In the genomic region with DNA sequence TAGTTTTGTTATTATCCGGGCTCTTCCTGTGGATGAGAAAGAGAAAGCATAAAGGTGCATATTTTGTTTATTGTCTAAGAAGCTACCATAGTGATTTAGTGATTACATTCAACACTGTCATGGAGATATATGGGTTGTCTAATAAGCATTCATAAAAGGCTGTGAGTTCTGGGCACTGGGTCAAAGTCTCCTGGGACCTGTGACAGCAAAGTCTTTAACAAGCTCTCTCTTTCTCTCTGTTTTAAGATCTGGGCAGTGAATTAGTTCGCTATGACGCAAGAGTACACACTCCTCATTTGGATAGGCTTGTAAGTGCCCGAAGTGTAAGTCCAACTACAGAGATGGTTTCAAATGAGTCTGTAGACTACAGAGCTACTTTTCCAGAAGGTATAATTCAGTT, we compare ENCODE assay signal across 20 mouse cellular contexts.
DNase-seq lines count a peak whose midpoint lies in the region; ATAC-seq and TF ChIP-seq lines count a peak whose summit lies in the region.
"Had no signal": no experiment of that assay in that cellular context is flagged by ENCODE, and none has a peak within 500 bp of the region (broad histone marks: within the 10 kb centered on the region; RNA-seq: fewer than 3 reads in every experiment).

No protein-coding gene starts in this region.

- H3K9me3 ChIP-seq in kidney, embryonic 15.5 days (replicated peaks): no peaks in the 10 kb centered on the region
- no peaks in the 10 kb centered on the region for H3K9me3 ChIP-seq in heart, embryonic 10.5 days
- H3K9me3 ChIP-seq: forebrain, embryonic 15.5 days; heart, embryonic 13.5 days; limb, embryonic 12.5 days; liver, embryonic 15.5 days; midbrain, embryonic 13.5 days had no signal

- no peak for ATAC-seq in kidney, embryonic 15.5 days (replicated peaks; ENCODE audit: low FRiP score)
- ATAC-seq: forebrain, embryonic 15.5 days; midbrain, embryonic 13.5 days had no signal

- TF ChIP-seq POLR2A in kidney, adult 2 months (IDR thresholded peaks at IDR 0.05; ENCODE audit: low read depth, low read length): no peak
- TF ChIP-seq POLR2A in brain, embryonic 14.5 days (IDR thresholded peaks at IDR 0.05; ENCODE audit: borderline replicate concordance, extremely low read depth, insufficient read depth, insufficient read length, poor library complexity, severe bottlenecking): no peak

- peaks cover 12% of the 10 kb centered on the region for H3K4me1 ChIP-seq in kidney, adult 2 months (ENCODE audit: control insufficient read depth, insufficient read depth, low read length)
- peaks cover 14% of the 10 kb centered on the region for H3K4me1 ChIP-seq in kidney, embryonic 15.5 days
- H3K4me1 ChIP-seq in heart, embryonic 10.5 days: peaks cover 17% of the 10 kb centered on the region
- H3K4me1 ChIP-seq: forebrain, embryonic 15.5 days; liver, embryonic 15.5 days had no signal

- no peak overlapping the region for H3K9ac ChIP-seq in kidney, embryonic 15.5 days
- H3K9ac ChIP-seq: forebrain, embryonic 15.5 days; heart, embryonic 13.5 days; limb, embryonic 12.5 days; liver, embryonic 15.5 days; midbrain, embryonic 13.5 days had no signal

- no peak for TF ChIP-seq CTCF in kidney, adult 2 months (conservative IDR thresholded peaks at IDR 0.05; ENCODE audit: insufficient read depth, insufficient read length, low read depth, low read length)
- TF ChIP-seq CTCF in brain, embryonic 14.5 days (IDR thresholded peaks at IDR 0.05; ENCODE audit: borderline replicate concordance, extremely low read depth, insufficient read depth, insufficient read length): no peak

- no peak overlapping the region for H3K4me2 ChIP-seq in kidney, embryonic 15.5 days
- H3K4me2 ChIP-seq: forebrain, embryonic 15.5 days; heart, embryonic 13.5 days; limb, embryonic 12.5 days; liver, embryonic 15.5 days; midbrain, embryonic 13.5 days had no signal

- peaks cover 3% of the 10 kb centered on the region for H3K36me3 ChIP-seq in kidney, adult 2 months (ENCODE audit: control insufficient read depth, insufficient read depth, low read length)
- H3K36me3 ChIP-seq in kidney, embryonic 15.5 days: peaks cover 8% of the 10 kb centered on the region; the same call in 1 of the 2 replicates
- no peaks in the 10 kb centered on the region for H3K36me3 ChIP-seq in heart, embryonic 10.5 days
- H3K36me3 ChIP-seq: forebrain, embryonic 15.5 days; heart, embryonic 13.5 days; limb, embryonic 12.5 days; liver, embryonic 15.5 days; midbrain, embryonic 13.5 days had no signal

- peak; percentile 21 for DNase-seq in kidney, adult 2 months
- peak; percentile 33 for DNase-seq in lung, postnatal 25 days (ENCODE audit: low spot score)
- DNase-seq in lung, postnatal 14 days: no peak
- peak; percentile 65 for DNase-seq in brain, embryonic 14.5 days (ENCODE audit: low read depth)
- DNase-seq in skeletal muscle tissue, adult 2 months (ENCODE audit: low read depth, low spot score): peak; percentile 18
- DNase-seq in heart, embryonic 10.5 days (ENCODE audit: low spot score): no peak
- DNase-seq: adrenal gland, adult 8-10 months; cerebellum, adult 11 months; cerebellum, postnatal 25 days; heart, postnatal 4 days; kidney, adult 18-20 months; retina, postnatal 1 day; thymus, adult 18-20 months had no signal

- no peak overlapping the region for H3K27ac ChIP-seq in kidney, adult 2 months (ENCODE audit: insufficient read depth, low read depth, low read length)
- no peak overlapping the region for H3K27ac ChIP-seq in kidney, embryonic 15.5 days
- H3K27ac ChIP-seq in heart, embryonic 10.5 days: no peak overlapping the region
- H3K27ac ChIP-seq: forebrain, embryonic 15.5 days; heart, embryonic 13.5 days; left cerebral cortex, adult 2 months; limb, embryonic 12.5 days; liver, embryonic 15.5 days; midbrain, embryonic 13.5 days had no signal

- H3K27me3 ChIP-seq in kidney, adult 2 months (replicated peaks; ENCODE audit: control insufficient read depth, insufficient read depth, low read length): no peaks in the 10 kb centered on the region
- H3K27me3 ChIP-seq in kidney, embryonic 15.5 days: no peaks in the 10 kb centered on the region
- no peaks in the 10 kb centered on the region for H3K27me3 ChIP-seq in heart, embryonic 10.5 days (ENCODE audit: insufficient read depth, poor library complexity, severe bottlenecking)
- H3K27me3 ChIP-seq: forebrain, embryonic 15.5 days; heart, embryonic 13.5 days; limb, embryonic 12.5 days; liver, embryonic 15.5 days; midbrain, embryonic 13.5 days had no signal

- 72% methylated on average over 4 of the region's 4 CpGs for WGBS in kidney, adult 2 months
- WGBS in kidney, embryonic 15.5 days: 73% methylated on average over 4 of the region's 4 CpGs
- WGBS in heart, embryonic 10.5 days: 88% methylated on average over 4 of the region's 4 CpGs

- H3K4me3 ChIP-seq in kidney, adult 2 months (ENCODE audit: insufficient read depth, low read depth, low read length): no peak overlapping the region
- H3K4me3 ChIP-seq in kidney, embryonic 15.5 days (replicated peaks): no peak overlapping the region
- H3K4me3 ChIP-seq in heart, embryonic 10.5 days: no peak overlapping the region
- H3K4me3 ChIP-seq: forebrain, embryonic 15.5 days; heart, embryonic 13.5 days; left cerebral cortex, adult 2 months; limb, embryonic 12.5 days; liver, embryonic 15.5 days; midbrain, embryonic 13.5 days had no signal

Comparison
In these comparisons a context has a peak if more than half of its experiments do, and no peak if none do; other contexts are left out.
1. DNase-seq: peak in kidney, adult 2 months (single experiment), lung, postnatal 25 days (single experiment), brain, embryonic 14.5 days (single experiment) and skeletal muscle tissue, adult 2 months (single experiment); none in lung, postnatal 14 days (single experiment) and heart, embryonic 10.5 days (single experiment).